Comparison of ENCODE assay signal across 10 mouse cellular contexts in genomic region chr1:39645905-39646759, GRCm38 (mm10). TPM values are rescaled to one million over a fixed set of nuclear protein-coding genes. Genes with fewer than 3 reads are reported as not detected.
DNase-seq lines count a peak whose midpoint lies in the region; TF ChIP-seq lines count a peak whose summit lies in the region.
"Had no signal": no experiment of that assay in that cellular context is flagged by ENCODE, and none has a peak within 500 bp of the region (broad histone marks: within the 10 kb centered on the region; RNA-seq: fewer than 3 reads in every experiment).

No protein-coding gene starts in this region.

- DNase-seq in cerebellum, adult 9-10 months: peak; percentile 11
- no peak for DNase-seq in cerebellum, adult 8-10 months
- peak; percentile 53 for DNase-seq in right cerebral cortex, adult 18-20 months
- DNase-seq in right cerebral cortex, adult 2 months (ENCODE audit: low spot score in 2 of 2): no peak
- DNase-seq in kidney, postnatal 36 days: peak; percentile 24 to 46
- DNase-seq in retina, postnatal 1 day: peak; percentile 53
- no peak for DNase-seq in thymus, postnatal 0 days (ENCODE audit: low spot score)
- no peak for DNase-seq in gastrocnemius, adult 2 months

- intact Hi-C loops in gastrocnemius, adult 2 months (cut with DNase I): no loop called here

- TF ChIP-seq CTCF in gastrocnemius, adult 2 months (IDR thresholded peaks at IDR 0.05): no peak

- H3K4me3 ChIP-seq in gastrocnemius, adult 2 months: no peak overlapping the region
- H3K4me3 ChIP-seq: embryonic facial prominence, embryonic 12.5 days had no signal

- H3K27ac ChIP-seq in gastrocnemius, adult 2 months: no peak overlapping the region
- H3K27ac ChIP-seq: embryonic facial prominence, embryonic 12.5 days; liver, embryonic 14.5 days had no signal

RNA-seq across cellular contexts. Expression of gene Creg2, which starts 5.1 kb away (rescaled TPM):
- polyA plus RNA-seq in thymus, postnatal 0 days (2015; fragmentation: Nextera tagmentation; extraction: Ambion mirVana): 0.21 and 0.34 TPM in 2 replicates
- total RNA-seq in gastrocnemius, adult 2 months (2021): under 1 TPM in 1 of 2 experiments, not detected in 1; 0.08 TPM

Comparison
In these comparisons a context has a peak if more than half of its experiments do, and no peak if none do; other contexts are left out.
1. DNase-seq: peak in cerebellum, adult 9-10 months (single experiment), right cerebral cortex, adult 18-20 months (single experiment), kidney, postnatal 36 days (2 of 2) and retina, postnatal 1 day (single experiment); none in cerebellum, adult 8-10 months (single experiment), right cerebral cortex, adult 2 months (0 of 2), thymus, postnatal 0 days (single experiment) and gastrocnemius, adult 2 months (single experiment).